Mouse (Mus musculus) intestine, embryonic 14.5 days (tissue): ENCODE data around the gene Rab34. TPM values are rescaled to one million over a fixed set of nuclear protein-coding genes. Genes with fewer than 3 reads are reported as not detected.

Source experiments
- ATAC-seq: fragments of 200-750 bp; cut with Nextera tagmentation; replicated peaks from 2 replicates; pipeline ENCODE4 v1.8.0; 2017; ENCODE audit warnings: low read depth, moderate number of reproducible peaks, moderate TSS enrichment, moderate library complexity; ENCODE audit not compliant: low FRiP score, low TSS enrichment
- DNase-seq: peaks from one replicate; pipeline ENCODE4 v3.0.0-alpha.2; 2018; ENCODE audit warnings: low spot score
- H3K27ac ChIP-seq: fragments of 300-500 bp; sonication (generic); 2 replicates; pipeline ENCODE4 v1.5.1; 2014; ENCODE audit warnings: low read depth, mild to moderate bottlenecking, control low read depth
- H3K27me3 ChIP-seq: fragments of 300-500 bp; sonication (generic); replicated peaks from 2 replicates; pipeline ENCODE4 v1.6.1; 2014; ENCODE audit warnings: low read length, control low read depth; ENCODE audit not compliant: control insufficient read depth, insufficient read depth
- H3K36me3 ChIP-seq: fragments of 300-500 bp; sonication (generic); 2 replicates; pipeline ENCODE4 v1.6.1; 2014; ENCODE audit warnings: low read length, control low read depth; ENCODE audit not compliant: control insufficient read depth, insufficient read depth
- H3K4me1 ChIP-seq: fragments of 300-500 bp; sonication (generic); replicated peaks from 2 replicates; pipeline ENCODE4 v1.6.1; 2014; ENCODE audit warnings: low read length, control low read depth, mixed read lengths; ENCODE audit not compliant: control insufficient read depth, insufficient read depth
- H3K4me2 ChIP-seq: fragments of 300-500 bp; sonication (generic); 2 replicates; pipeline ENCODE4 v1.6.1; 2014; ENCODE audit warnings: low read length
- H3K4me3 ChIP-seq: fragments of 300-500 bp; sonication (generic); 2 replicates; pipeline ENCODE4 v1.5.1; 2014; ENCODE audit warnings: low read depth, low read length, control low read depth, mixed read lengths
- H3K9ac ChIP-seq: fragments of 300-500 bp; sonication (generic); 2 replicates; pipeline ENCODE4 v1.6.1; 2014; ENCODE audit warnings: mild to moderate bottlenecking, low read length
- H3K9me3 ChIP-seq: fragments of 300-500 bp; sonication (generic); 2 replicates; pipeline ENCODE4 v1.6.1; 2016; ENCODE audit warnings: low read length, control low read depth; ENCODE audit not compliant: control insufficient read depth
- whole genome bisulfite sequencing: fragments of 180-500 bp; shearing (Covaris S2); extraction: QIAGEN DNeasy Blood & Tissue Kit; methylation state at CpG from one replicate; pipeline ENCODE4 v1.1.7; 2014; 5-methylcytosine and 5-hydroxymethylcytosine counted together
- polyA plus RNA-seq: library from polyadenylated mRNA; unstranded; fragments of >200 nt; fragmentation: Nextera tagmentation; extraction: Ambion mirVana; gene quantifications from 2 replicates; pipeline ENCODE4 v1.2.1, GENCODE M21; 2014

Rab34 gene
- polyA plus RNA-seq, 1 experiment from 2014 or later = 121 TPM

DNA sequence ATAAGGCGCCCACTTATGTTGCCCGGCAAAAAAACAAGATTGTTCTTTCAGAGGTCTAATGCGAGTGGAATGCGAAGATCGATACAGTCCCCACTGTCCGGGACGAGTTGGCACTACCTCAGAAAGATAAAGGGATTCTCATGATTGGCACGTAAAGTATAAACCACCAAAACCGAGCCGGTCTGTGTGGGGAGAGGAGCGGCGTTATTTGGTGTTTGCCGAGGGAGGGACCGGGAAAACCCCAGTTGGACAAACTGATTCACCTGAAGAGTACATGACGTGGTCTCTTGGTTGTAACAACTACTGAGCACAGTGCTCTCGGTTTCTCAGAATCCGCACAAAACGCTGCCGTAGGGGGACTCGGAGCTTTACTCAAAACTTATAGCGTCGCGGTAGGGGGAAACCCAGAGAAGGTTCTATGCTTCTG lies 11.3 kb upstream of the Rab34 start:
- Histone ChIP-seq H3K4me1 (peaks cover 43% of the 10 kb centered on the region), H3K4me3 (peak overlapping the region; percentile 58), H3K4me2 (peak overlapping the region; percentile 98), H3K27me3 (no peaks in the 10 kb centered on the region), H3K9ac (peak overlapping the region; percentile 47), H3K27ac (peak overlapping the region; percentile 94), H3K36me3 (peaks cover 30% of the 10 kb centered on the region), H3K9me3 (no peaks in the 10 kb centered on the region)
- no peak for ATAC-seq
- under 1% methylated on average over 23 of the region's 23 CpGs for WGBS
- peak; percentile 69 for DNase-seq

DNA sequence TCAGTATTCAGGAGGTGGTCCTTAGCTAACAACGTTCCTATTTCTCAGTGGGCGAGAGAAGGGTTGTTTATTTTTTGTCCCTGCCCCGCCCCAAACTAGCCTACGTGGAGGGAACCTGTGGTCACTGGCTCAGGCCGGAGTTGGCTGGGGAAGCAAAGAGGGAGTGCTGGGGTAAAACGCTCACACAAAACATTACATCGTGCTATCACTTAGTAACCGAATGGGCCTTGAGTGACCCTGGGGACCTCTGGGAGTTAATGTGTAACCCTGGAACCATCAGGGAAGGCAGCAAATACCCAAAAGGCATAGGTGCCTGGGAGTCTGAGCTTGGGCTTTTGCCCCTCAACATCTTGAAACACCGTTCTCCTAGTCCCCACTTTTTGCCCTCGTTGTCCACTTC lies 10.8 kb upstream of the Rab34 start:
- H3K4me1 ChIP-seq = peaks cover 46% of the 10 kb centered on the region
- H3K4me2 ChIP-seq = peak overlapping the region; percentile 98
- no peaks in the 10 kb centered on the region for H3K9me3 ChIP-seq
- H3K9ac ChIP-seq = peak overlapping the region; percentile 47
- peak; percentile 8 for ATAC-seq
- 0% methylated on average over 10 of the region's 10 CpGs for WGBS
- H3K27me3 ChIP-seq = no peaks in the 10 kb centered on the region
- DNase-seq = no peak
- H3K4me3 ChIP-seq = peak overlapping the region; percentile 58
- H3K27ac ChIP-seq = peak overlapping the region; percentile 94
- peaks cover 32% of the 10 kb centered on the region for H3K36me3 ChIP-seq

DNA sequence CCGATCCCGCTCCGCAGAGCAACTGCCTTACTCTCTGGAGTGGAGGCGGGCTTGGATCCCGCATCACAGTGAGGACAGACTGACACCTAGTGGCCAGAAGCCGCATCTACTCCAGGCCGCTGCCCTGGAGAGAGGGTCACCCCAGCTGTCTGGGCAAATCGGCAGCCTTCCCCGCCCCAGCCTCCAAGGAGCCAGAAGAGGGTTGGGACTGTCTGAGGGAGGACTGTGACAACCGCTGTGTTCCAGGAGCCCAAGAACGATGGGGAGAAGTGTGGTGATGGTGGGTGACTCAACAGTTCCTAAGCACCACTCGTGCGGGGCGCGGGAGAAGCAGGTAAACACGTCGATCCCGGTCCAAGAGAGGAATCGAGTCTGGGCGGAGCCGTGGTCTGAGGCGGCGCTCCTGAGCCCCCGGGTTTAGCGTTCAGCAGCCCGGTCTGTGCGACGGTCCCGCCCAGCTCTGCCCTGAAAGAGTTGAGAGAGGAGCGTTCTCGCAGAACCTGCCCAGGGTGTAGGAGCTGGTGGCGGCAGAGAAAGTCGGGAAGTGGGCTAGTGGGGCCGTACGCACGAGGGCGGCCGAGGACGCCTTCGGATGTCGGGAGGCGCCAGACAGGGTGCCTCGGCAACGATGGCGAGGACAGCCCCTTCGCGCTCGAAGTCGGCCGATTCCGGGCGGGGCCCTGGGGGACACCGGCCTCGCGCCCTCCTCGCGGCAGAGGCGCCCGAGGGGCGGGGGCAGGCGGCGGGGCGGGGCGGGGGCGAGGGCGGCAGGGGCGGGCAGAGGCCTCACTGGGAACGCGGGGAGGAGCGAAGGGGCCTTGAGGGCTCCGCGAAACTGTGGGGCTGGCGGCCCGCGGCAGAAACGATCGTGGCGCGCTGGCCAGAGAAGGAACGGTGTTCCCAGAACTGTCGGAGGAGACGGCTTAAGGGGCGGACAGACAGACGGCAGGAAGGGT lies 10.0 kb upstream of the Rab34 start:
- peaks cover 33% of the 10 kb centered on the region for H3K36me3 ChIP-seq
- peaks cover 46% of the 10 kb centered on the region for H3K4me1 ChIP-seq
- DNase-seq (peak; percentile 99), ATAC-seq (peak; percentile 78)
- no peaks in the 10 kb centered on the region for H3K9me3 ChIP-seq
- H3K27ac ChIP-seq = peak overlapping the region; percentile 94
- no peaks in the 10 kb centered on the region for H3K27me3 ChIP-seq
- under 1% methylated on average over 78 of the region's 84 CpGs for WGBS
- peak overlapping the region; percentile 98 for H3K4me2 ChIP-seq
- H3K9ac ChIP-seq = peak overlapping the region; percentile 70
- peak overlapping the region; percentile 58 for H3K4me3 ChIP-seq

DNA sequence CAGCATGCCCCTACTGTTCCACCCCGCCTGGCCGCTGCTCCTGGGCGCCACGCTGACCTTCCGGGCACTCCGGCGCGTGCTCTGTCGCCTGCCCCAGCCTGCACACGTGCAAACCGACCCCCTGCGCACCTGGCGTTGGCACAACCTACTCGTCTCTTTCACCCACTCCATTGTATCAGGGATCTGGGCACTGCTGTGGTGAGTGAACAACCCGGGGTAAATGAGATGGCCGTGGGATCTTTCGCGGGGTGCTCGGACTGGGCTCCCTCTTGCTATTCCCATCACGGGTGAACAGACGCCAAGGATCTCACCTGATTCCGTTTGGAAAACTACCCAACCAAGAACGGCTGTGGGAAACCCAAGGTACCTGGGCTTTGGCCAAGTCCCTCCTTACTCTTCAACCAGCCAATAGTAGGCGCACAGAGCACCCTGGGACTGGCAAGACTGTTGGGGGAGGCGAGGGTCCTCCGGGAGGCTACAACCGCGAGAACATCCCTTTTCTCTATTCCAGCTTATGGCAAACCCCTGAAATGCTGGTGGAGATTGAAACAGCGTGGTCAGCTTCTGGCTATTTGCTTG lies 9.3 kb upstream of the Rab34 start:
- Histone ChIP-seq H3K9me3 (no peaks in the 10 kb centered on the region), H3K4me1 (peaks cover 47% of the 10 kb centered on the region), H3K36me3 (peaks cover 33% of the 10 kb centered on the region), H3K4me2 (peak overlapping the region; percentile 98), H3K9ac (peak overlapping the region; percentile 70), H3K4me3 (peak overlapping the region; percentile 58), H3K27me3 (no peaks in the 10 kb centered on the region), H3K27ac (peak overlapping the region; percentile 94)
- peak; percentile 2 for ATAC-seq
- under 1% methylated on average over 29 of the region's 29 CpGs for WGBS
- peak; percentile 85 for DNase-seq

DNA sequence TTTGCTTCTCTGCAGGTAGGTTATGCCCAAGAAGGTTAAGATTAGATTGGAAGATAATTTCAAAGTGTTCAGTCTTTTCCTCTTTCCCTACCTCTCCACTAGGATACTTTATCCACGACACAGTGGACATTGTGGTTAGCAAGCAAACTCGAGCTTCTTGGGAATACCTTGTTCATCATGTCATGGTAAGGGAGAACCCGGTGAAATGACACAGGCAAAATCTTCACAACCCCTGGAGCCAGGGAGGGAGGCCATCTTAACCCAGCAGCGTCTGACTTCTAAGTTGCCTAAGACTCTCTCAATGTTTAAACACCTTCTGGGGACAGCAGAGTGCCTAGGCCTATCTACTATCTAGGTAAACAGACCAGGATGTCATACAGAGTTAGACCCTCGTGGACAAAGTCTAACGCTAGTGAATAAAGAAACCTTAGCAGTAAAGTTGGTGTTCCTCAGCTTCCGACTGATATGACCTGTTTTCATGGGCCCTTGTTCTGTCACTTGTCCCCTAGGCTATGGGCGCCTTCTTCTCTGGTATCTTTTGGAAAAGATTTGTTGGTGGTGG lies 8.7 kb upstream of the Rab34 start:
- ATAC-seq (no peak), DNase-seq (peak; percentile 57)
- Histone ChIP-seq H3K27ac (peak overlapping the region; percentile 94), H3K9ac (peak overlapping the region; percentile 70), H3K4me2 (peak overlapping the region; percentile 98), H3K4me1 (peaks cover 50% of the 10 kb centered on the region), H3K27me3 (no peaks in the 10 kb centered on the region), H3K9me3 (no peaks in the 10 kb centered on the region), H3K4me3 (peak overlapping the region; percentile 58), H3K36me3 (peaks cover 33% of the 10 kb centered on the region)
- 23% methylated on average over 8 of the region's 8 CpGs for WGBS

DNA sequence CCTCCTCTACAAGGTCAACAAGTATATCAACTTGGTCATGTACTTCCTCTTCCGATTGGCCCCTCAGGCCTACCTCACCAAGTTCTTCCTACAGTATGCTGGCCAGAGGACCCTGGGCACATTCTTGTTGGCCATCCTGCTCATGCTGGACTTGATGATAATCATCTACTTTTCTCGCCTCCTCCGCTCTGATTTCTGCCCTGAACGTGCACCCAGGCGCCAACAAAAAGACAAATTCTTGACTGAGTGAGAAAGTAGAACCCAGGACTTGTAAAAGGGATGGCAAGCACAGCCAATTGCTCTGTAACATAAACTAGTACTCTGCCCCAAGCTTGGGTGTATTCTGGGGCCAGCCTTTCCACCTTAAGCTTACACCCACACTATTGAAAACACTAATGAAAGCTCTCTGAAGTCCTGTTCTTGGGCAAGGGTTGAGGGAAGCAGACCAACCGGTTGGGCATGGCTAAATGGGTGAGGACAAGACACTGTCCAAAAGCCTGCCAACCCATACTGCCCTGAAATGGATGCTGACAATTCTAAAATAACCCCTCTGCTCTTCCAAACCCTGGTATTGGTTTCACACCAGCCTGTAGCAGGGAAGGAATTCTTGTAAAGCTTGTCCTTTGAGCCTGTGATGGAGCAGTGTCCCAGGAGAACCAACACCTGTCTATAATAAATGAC lies 8.0 kb upstream of the Rab34 start:
- ATAC-seq (no peak), DNase-seq (peak; percentile 58)
- Histone ChIP-seq H3K9me3 (no peaks in the 10 kb centered on the region), H3K27ac (no peak overlapping the region), H3K4me1 (peaks cover 48% of the 10 kb centered on the region), H3K4me3 (peak overlapping the region; percentile 58), H3K36me3 (peaks cover 33% of the 10 kb centered on the region), H3K9ac (no peak overlapping the region), H3K27me3 (no peaks in the 10 kb centered on the region), H3K4me2 (peak overlapping the region; percentile 98)
- 69% methylated on average over 6 of the region's 6 CpGs for WGBS

DNA sequence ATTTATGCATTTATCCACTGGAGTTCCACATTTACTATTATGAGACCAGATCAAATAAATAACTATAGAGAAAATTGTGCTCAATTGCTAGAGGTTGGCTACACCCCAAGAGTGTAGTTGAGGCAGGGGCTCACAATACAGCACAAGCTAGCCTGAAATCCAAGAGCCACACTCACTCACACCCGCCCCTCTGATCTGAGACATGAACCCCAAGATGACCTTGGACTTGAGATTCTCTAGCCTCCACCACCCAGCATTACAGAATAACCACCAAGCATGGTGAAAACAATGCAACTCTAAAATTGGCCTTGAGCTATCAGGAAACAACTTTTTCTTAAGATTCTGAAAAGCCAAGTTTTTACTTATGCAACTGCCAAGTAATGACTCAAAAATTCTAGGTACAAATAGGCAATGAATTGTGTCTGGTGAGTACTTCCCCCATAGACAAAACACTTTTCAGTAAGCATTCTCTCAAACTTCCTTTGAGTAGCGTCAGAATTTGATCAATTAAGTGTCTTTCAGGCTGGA lies 6.3 kb upstream of the Rab34 start:
- Histone ChIP-seq H3K36me3 (peaks cover 33% of the 10 kb centered on the region), H3K27ac (no peak overlapping the region), H3K4me2 (peak overlapping the region; percentile 86), H3K4me1 (peaks cover 44% of the 10 kb centered on the region), H3K9me3 (no peaks in the 10 kb centered on the region), H3K9ac (peak overlapping the region; percentile 98), H3K27me3 (no peaks in the 10 kb centered on the region), H3K4me3 (peak overlapping the region; percentile 98)
- DNase-seq (no peak), ATAC-seq (no peak)
- WGBS = 36% methylated on average over 2 of the region's 2 CpGs

DNA sequence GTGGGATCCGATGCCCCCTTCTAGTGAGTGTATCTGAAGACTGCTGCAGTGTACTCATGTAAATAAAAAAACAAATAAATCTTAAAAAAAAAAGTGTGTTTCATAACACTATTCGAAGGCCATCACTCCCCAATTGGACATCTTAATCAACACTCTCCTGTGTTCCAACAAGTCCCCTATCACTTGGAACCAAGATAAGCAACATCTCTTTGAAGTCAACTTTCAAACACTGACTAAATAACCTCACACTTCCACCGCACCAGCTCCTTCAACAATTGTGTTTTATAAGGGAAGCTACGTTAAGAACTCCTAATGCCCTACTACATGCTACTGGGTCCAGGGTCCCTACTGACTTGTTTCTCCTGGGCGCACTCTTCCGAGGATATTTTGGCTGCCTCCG lies 5.8 kb upstream of the Rab34 start:
- WGBS = 6% methylated on average over 7 of the region's 7 CpGs

More for the DNA sequence above, 5.8 kb upstream of the Rab34 start:
- ATAC-seq (no peak), DNase-seq (no peak)
- Histone ChIP-seq H3K4me1 (peaks cover 41% of the 10 kb centered on the region), H3K36me3 (peaks cover 33% of the 10 kb centered on the region), H3K27ac (0 out of 2 replicates have a peak overlapping the region, but pooled peaks have one; percentile 88), H3K4me2 (peak overlapping the region; percentile 86), H3K9me3 (no peaks in the 10 kb centered on the region), H3K27me3 (no peaks in the 10 kb centered on the region), H3K9ac (peak overlapping the region; percentile 98), H3K4me3 (peak overlapping the region; percentile 98)
